Mouse (Mus musculus) heart, postnatal 14 days (tissue): ENCODE measurements around the gene Tmprss9. TPM values are rescaled to one million over a fixed set of nuclear protein-coding genes. Genes with fewer than 3 reads are reported as not detected.

Experiments
- DNase-seq, 2 experiments: peaks; one replicate each; pipeline ENCODE4 v3.0.0; 2021 to 2022
- intact Hi-C: fragments of 180-260 bp; cut with DNase I; formaldehyde crosslinking; loops from one replicate; pipeline ENCODE4 v1.15.1; 2025
- total RNA-seq, 2 experiments: library from RNA; stranded (reverse); gene quantifications; 2 replicates each; pipeline ENCODE4 v1.2.3; 2021

Tmprss9 gene
- total RNA-seq, 2 experiments from 2014 or later: not detected

- DNase-seq: peak; percentile 74 to 81
- intact Hi-C loops: no loop called here
Measured at GRCm38 (mm10) chr10:80880131-80880641, 8.5 kb downstream of the Tmprss9 start.

DNA sequence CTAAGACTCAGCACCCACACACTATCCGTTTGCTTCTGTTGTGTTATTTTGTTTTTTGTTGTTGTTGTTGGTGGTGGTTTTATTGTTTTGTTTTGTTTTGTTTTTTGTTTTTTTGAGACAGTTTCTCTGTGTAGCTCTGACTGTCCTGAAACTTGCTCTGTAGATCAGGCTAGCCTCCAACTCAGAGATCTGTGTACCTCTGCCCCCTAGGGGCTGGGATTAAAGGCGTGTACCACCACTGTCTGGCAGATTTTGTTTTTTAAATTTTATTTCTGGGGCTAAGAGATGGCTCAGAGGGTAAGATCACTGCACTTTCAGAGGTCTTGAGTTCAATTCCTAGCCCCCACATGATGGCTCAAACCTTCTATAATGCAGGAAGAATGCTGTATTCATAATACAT, 9.3 kb downstream of the Tmprss9 start:
- DNase-seq: no peak
- intact Hi-C loops: loop anchor here (1.0 kb wide), 1 partner anchor 114 kb away; no protein-coding TSS in a partner anchor

DNA sequence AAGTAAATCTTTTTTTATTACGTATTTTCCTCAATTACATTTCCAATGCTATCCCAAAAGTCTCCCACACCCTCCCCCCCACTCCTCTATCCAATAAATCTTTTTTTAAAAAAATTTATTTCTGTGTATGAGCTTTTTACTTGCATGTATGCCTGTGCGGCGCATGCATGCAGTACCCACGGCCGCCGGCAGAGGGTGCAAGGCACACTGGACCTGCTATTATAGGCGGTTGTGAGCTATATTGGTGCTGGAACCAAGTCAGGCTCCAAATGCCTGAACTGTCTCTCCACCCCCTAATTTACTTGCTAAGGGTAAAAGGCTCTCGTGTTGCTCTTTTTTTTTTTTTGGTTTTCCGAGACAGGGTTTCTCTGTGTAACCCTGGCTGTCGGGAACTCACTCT, 9.7 kb downstream of the Tmprss9 start:
- intact Hi-C loops: loop anchor here (1.0 kb wide), 1 partner anchor 114 kb away; no protein-coding TSS in a partner anchor
- peak; percentile 73 to 85 for DNase-seq

GRCm38 (mm10) chr10:80887181-80887580, 15.5 kb downstream of the Tmprss9 start:
- peak; percentile 77 to 83 for DNase-seq
- intact Hi-C loops: no loop called here

GRCm38 (mm10) chr10:80895100-80895499, 23.5 kb downstream of the Tmprss9 start:
- no peak for DNase-seq
- intact Hi-C loops: no loop called here

DNA sequence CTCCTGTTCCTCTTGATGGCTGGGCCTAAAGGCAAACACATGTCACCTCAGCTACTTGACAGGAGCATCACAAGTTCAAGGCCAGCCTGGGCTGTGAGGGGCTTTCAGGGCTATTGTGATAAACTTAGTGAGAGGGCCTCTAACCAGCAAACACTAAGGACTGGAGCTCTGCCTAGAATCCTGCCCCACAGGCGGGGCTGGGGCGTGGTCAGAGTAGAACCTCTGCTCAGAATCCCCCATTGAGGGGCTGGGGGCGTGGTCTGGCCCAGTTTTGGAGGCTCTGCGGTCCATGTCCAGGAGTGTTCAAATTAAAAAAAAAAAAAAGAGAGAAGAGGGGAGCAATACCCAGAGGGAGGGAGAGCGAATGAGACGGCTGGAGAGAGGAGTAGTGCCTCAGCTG, 24.0 kb downstream of the Tmprss9 start:
- no peak for DNase-seq
- intact Hi-C loops: no loop called here

DNA sequence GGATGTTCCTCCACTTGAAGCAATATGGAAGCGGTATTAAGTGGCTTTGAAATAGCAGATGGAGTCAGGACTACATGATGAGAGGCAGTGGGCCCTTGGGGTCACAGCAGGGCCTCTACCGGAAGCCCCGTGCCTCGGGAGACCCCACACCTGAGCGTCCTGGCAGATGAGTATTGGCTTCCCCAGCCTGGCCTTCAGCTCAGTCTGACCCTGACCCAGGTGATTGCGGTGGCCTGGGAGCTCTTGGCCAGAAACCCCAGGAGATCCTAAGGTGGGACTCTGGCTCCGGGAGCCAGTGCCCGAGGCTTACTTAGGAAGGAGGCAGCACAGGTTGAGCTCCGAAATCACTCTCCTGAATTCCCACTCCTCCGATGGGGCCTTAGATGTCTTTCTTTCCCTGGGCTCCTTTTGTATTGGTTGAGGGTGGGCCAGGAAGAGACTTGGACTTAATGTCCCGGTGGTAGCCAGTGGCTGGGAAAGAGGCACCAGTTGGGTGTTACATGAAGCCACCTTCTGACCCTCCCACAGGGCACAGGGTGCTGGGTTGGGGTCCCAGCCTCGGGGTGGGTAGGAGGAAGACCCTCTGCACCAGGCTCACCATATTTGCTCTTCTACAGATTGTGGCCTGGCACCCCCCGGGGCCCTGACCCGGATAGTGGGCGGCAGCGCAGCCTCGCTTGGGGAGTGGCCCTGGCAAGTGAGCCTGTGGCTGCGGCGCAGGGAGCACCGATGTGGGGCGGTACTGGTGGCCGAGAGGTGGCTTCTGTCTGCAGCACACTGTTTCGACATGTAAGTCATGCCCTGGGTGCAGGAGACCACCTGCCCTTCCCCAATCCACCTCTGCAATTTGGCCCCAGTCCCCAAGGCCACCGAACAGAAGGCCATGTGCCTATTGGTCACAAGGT, 25.2 kb downstream of the Tmprss9 start:
- DNase-seq: no peak
- intact Hi-C loops: no loop called here

GRCm38 (mm10) chr10:80897861-80898510, 26.3 kb downstream of the Tmprss9 start:
- no peak for DNase-seq
- intact Hi-C loops: no loop called here

- no peak for DNase-seq
- intact Hi-C loops: no loop called here
Measured at GRCm38 (mm10) chr10:80899074-80899473, 27.4 kb downstream of the Tmprss9 start.

GRCm38 (mm10) chr10:80899591-80900317, 28.1 kb downstream of the Tmprss9 start:
- intact Hi-C loops: no loop called here
- DNase-seq: no peak

GRCm38 (mm10) chr10:80900318-80901247, 28.9 kb downstream of the Tmprss9 start, which contains the start of gene Timm13:
TSS of gene Timm13 (minus strand) at chr10:80900969.
- peak; percentile 95 for DNase-seq
- intact Hi-C loops: no loop called here

DNA sequence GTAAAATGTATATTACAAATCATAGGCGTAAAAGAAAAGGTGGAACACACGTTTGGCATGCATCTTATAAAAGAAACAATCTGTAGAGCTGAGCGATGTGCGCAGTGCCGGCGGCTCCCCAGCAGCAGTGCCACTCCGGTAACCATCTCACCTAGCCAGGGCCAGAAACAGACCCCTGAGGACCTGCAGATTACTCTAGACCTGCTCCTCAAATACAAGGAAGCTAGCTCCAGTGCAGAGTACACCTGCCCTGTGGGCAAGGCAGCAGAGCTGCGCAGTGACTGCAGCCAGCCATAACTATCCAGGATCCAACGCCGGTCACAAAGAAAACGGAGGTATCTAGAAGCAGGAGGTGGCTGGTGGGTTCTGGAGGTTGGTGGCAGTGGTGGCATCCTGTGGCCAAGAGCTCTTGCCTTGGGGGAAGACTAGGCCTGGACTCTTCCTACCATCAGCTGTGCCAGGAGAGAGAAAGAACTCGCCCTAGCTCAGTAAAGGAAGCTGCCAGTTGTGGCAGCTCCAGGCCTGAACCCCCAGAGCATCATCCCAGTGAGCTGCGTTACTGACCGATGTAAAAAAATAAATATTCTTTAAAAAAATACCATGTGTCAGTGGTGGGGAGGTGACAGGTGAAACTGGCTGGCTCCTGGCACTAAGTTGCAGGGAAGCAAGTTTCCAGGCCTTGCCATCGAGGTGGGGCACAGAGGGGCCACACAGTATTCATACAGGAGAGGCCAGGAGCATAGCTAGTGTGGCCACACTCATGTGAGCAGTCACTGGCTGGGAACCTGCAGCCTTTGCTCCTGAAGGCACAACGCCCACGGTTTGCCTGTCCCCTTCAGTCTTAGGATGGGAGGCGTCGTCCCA, 30.0 kb downstream of the Tmprss9 start:
- DNase-seq: no peak
- intact Hi-C loops: no loop called here

DNA sequence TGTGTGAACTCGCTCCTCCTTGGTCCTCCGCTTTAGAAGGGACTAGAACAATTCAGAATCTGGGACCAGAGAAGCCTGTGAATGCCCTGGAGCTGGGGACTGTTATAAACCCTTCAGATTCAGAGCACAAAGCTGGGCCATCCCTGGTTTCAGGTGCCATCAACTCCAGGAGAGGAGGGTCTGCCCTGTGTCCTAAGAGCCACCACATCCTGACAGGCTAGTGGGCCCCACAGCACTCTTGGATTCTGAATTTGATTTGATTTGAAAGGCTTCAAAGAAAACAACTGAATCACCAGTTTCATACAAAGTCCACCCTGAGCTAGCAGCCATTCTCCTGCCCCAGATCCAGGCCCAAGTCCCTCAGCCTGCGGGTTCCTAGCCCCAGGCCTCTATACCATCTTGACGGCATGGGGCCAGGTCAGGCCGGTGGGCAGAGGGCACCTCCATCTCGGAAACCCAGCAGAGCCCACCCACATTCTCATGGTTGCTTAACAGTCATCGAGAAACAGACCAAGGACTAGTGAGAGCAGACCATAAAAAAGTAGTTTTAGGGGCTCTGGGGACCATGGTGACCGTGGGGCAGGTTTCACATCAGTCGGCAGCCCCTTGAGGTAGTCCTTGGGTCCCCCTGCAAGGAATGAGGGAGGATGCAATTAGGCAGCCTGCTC, 30.8 kb downstream of the Tmprss9 start:
- intact Hi-C loops: no loop called here
- no peak for DNase-seq

GRCm38 (mm10) chr10:80903282-80903681, 31.6 kb downstream of the Tmprss9 start:
- intact Hi-C loops: no loop called here
- DNase-seq: no peak

DNA sequence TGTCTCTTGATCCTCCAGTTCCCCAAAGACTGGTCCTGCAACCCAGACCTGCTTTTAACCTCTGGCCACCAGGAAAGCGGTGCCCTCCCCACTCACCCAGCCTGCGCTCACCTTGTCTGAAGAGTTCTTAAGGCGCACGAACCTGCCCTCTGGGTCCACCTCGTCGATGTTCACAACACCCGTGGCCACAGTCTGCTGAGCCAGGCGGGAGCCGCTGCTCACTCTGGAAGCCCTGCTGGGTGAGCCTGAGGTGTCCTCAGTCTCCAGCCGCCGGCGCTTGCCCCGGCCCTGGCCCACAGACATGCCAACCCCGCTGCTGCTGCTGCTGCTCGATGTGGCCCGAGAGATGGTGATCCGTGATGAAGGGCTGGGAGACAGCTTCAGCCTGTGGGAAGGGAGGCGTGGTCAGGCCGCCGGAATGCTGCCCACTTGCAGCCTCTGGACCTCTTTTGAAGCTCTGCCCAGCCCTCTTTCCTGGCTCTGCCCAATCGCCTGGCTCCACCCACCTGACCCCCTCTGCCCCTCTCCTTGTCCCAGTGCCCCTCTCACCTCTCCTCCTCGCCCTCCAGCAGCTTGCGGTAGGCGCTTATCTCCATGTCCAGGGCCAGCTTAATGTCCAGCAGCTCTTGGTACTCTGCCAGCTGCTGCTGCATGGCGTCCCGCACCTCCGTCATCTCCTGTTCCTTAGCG, 32.5 kb downstream of the Tmprss9 start:
- DNase-seq: no peak
- intact Hi-C loops: no loop called here

- intact Hi-C loops: no loop called here
Measured at GRCm38 (mm10) chr10:80904709-80905108, 33.1 kb downstream of the Tmprss9 start.

DNA sequence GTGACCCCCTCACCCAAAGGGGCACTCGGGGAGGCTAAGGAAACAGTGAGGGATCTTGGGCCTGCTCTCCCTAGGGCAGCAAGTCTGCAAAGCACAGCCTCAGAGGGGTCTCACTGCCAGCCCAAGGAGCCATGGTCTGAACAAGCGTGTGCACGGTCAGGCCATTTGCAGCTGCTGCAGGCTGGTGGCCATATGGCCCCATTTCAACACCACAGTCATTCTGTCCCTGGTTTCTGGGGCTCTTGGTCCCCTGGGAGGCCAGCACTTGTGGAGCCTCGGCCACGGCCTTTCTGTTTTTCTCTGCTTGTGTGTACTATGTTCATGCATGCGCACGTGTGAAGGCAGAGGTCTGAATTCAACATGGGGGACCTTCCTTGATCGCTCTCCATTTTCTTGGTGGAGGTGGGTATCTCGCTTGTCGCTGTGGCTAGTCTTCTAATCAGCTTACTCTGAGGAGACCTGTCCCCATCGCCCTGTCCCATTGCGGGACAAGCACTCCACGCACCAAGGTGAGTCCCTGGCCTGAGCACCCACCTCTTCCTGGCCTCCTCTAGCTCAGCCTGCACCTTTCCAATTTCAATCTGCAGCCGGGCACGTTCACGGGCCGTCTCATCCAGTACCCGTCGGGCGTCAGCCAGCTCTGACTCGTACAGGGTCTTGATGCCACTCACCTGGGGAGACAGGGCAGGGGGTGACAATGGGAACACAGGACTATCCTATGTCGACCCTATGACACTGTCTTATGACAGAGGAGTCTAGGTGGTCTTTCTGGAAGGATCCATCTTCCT, 37.9 kb downstream of the Tmprss9 start:
- intact Hi-C loops: no loop called here

More at GRCm38 (mm10) chr10:80904709-80905108, 33.1 kb downstream of the Tmprss9 start:
- no peak for DNase-seq

More for the DNA sequence above, 37.9 kb downstream of the Tmprss9 start:
- DNase-seq: no peak
